Mouse (Mus musculus) retina, embryonic 14.5 days (tissue): ENCODE measurements around the gene Zfand2a.
A peak's percentile ranks its signal among the peaks of the same experiment; 100 is the strongest.

ENCODE experiments used
- DNase-seq: peaks from one replicate; pipeline ENCODE4 v3.0.0-alpha.2; 2015; ENCODE audit warnings: low spot score

The Zfand2a gene

DNA sequence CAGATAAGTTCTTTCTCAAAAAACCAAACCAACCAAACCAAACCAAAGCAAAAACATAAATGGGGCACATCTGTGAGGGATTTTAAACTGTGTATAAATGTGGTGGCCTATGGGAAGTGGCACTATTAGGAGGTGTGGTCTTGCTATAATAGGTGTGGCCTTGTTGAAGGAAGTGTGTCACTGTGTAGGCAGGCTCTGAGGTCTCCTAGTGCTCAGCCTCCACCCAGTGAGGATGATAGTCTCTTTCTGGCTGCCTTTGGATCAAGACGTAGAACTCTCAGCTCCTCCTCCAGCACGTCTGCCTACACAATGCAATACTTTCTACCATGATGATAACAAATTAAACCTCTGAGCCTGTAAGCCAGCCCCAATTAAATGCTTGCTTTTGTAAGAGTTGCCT, 18.0 kb downstream of the Zfand2a start:
- DNase-seq: no peak

DNA sequence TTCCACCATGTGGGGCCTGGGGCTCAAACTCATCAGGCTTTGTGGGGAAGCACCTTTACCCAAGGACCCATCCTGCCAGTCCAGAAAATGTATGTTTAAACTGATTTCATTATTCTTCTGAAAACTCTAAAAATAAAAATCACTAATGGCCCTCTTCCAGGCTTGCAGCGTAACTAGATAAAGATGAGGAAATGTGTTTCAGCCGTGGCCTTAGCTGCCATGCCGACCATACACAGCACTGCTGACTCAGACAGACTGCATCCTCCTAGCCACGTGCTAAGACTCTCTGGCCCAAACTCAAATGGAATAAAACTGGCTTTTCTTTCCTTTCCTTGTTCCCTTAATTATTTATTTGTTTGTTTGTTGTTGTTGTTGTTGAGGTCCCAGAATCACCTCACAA, 19.5 kb downstream of the Zfand2a start:
- DNase-seq: no peak

DNA sequence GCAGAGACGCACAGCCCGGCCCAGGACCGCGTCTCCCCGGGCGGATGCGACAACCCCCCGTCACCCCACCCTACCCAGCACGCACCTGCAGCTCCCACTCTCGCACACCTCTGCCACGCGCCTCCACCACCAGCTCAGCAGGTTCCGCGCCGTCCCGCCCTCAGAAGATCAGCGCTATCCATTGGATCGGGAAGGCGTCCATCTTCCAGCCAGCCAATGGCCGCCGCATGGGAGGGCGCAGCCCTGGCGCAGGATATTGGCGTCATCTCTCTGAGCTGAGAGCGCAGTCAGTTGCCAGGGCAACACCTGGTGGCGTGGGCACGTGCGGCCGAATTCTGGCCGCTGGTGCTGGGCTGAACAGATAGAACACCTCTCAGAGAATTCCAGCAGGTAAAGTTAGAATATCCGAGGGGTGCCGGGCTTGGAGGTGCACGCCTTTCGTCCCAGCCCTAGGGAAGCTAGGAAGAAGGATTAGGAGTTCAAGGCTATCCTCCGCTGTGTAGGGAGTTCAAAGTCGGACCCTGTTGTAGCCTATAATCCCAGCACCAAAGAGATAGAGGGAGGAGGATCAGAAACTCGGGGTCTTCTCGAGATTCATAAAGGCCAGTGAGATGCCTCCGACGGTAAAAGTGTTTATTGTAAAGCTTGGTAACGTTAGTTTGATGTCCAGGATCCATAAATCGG, 23.8 kb downstream of the Zfand2a start, which contains the start of gene 3110082I17Rik:
Gene 3110082I17Rik (minus strand): TSS at position 144 of the 684 bp plus-strand sequence.
- DNase-seq: peak; percentile 99

DNA sequence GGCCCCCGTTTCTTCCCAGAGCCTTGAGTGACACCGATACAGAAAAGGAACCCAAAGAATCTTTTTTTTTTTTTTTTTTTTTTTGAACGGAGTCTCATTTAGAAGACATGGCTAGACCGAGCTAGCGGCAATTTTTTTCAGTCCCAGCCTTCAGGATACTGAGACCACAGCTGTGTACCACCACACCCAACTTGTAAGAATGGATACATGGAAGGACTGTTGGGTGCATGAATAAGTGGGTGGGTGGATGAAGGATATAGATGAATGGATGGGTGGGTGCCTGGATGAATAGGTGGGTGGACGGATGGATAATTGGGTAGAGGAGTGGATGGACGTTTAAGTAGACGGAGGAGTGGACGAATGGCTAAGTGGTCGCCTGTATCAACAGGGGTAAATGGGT, 24.4 kb downstream of the Zfand2a start:
- peak; percentile 5 for DNase-seq

DNA sequence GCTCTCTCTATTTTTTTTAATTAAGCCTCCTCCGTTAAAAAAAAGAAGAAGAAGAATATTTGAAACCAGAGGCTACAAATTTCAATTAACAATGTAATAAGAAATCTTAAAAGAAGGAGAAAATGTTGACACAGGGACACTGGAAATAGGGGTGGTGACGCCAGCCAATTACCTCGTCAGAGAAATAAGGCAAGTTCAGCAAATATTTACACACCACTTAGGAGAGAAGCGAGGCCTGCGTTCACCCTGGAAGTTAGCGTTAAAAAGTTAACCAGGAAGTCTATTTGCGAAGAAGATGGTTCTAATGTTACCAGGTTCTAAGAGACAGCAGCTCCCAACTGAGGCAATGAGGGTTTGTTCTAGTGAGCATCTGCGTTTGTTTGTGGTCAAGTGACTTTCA, 27.1 kb downstream of the Zfand2a start:
- no peak for DNase-seq

DNA sequence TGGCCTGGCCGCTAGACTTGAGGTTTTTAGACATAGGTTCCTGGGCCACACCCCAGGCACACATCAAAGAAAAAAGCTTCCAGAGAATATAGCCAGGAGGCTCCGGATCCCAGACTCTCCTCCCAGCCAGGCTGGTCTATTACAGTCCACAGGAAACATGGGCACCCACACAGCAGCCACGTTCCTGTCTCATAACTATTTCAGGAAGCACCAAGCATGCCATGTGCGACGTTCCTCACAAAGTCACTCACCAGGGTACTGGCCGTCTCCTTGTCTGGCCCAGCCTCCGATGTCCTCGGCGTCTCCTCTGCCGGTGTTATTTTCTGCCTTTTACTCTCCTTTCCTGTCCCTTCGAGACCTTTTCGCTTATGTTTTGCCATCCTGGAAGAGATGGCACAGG, 29.2 kb downstream of the Zfand2a start:
- no peak for DNase-seq

DNA sequence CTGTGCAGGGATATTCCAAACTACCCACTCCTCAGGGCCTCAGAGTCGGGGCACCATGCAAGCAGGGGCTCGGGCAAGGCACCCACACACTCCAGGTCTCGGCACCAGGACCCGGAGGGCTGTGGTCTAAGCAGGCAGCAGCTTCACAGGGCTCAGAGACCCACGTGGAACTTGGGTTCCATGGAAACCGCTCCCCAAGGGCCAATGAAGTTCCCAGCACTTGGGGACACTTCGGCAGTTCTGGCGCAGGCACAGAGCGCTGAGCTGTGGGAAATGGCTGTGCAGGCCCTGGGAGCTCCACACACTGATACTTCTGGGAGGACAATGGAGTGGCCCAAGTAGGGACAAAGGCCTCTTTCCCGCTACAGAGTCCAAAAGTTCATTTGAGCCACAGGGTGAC, 31.3 kb downstream of the Zfand2a start:
- no peak for DNase-seq

DNA sequence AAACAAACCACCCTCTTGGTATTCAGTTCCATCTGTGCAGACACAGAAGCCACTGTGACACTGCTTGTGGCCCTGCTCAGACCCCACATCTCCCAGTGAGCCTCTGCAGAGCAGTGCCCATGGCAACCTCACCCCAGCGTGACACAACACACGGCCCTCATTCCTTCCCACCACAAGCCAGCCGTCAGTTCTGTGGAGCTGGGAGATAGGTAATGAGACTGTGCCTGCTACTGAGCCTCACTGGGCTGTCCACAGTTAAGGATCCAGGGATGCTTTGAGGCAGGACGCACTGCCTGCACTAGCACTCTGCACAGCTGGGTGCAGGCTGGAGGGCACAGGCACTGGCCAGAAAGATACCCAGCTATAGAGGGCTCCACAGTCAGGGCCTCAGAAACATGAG, 34.4 kb downstream of the Zfand2a start:
- peak; percentile 15 for DNase-seq

DNA sequence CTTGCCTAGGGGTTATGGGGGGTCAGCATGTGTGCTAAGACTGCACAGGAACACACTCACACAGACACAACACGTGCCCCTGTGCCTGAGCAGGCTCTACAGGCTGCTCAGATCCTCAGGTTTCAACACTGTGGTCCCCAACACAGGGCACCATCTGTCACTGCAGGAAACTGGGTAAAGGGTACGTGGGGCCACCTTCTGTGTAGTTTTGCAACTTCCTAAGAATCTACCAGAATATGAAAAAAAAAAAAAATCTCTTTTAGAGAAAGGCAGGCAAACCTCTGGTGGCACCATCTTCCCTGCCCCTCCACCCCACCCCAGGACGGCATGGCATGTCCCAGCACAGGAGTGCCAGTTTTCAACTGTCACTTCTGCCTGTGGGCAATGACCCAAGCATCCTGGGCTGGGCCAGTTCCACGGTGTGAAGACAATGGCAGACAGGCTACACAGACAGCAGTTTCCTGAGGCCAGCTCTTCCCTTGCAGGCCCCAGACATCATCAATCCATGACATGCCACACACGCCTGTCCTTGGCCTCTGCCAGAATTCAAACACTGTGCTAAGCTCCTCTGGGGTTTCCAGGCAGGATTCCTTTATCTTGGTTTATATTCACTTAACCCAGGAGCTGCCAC, 35.1 kb downstream of the Zfand2a start:
- no peak for DNase-seq

DNA sequence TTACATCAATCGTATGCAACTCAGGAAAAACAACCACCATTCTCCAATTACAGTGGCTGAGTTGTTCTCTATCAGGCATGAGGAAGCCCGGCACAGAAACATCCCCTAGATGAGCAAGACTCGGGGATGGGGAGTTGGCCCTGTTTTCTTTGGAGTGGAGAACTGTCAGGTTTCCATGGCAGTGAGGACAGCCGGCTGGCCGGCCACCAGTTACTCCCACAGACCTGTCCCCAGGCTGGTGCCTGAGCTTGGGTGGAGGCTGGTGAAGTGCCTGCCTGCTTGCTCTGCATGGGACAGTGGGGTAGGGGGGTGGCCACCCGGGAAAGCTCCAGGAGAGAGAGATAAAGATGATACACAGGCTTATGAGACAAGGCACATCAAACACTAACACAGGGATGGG, 36.3 kb downstream of the Zfand2a start:
- no peak for DNase-seq

DNA sequence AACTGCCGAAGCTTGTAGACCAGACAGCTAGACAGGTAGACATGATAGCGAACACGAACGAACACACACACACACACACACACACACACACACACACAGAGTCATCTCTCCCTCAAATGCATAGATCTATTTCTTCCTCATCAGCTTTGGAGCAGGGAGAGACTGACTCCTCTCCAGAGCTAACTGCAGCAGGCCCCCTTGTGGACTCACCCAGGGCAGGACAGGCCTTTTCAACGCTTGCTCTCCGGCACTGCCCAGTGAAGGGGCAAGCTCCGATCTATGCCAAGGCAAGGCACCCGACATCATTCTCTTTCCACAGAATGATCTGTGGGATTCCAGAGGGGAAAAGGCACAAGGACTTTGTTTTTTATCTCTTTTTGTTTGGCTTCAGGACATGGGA, 39.1 kb downstream of the Zfand2a start:
- no peak for DNase-seq

DNA sequence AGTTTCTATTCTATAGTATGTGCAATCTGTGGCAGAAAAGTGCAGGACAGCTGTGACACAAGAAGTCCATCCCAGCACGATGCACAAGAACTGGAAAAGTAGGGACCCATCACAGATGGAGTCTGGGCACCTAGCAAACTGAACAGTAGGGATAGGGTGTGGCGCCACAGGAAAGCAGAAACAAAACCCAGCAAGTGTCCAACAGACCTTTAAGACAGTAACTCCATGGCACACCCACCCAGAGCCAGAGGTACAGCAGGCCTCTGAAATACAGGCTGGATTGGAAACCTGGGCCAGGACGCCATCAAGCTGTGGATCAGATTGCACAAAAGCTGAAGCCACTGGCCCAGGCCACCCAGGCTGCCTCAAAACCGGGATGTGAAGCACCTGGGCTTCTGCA, 41.4 kb downstream of the Zfand2a start:
- no peak for DNase-seq

DNA sequence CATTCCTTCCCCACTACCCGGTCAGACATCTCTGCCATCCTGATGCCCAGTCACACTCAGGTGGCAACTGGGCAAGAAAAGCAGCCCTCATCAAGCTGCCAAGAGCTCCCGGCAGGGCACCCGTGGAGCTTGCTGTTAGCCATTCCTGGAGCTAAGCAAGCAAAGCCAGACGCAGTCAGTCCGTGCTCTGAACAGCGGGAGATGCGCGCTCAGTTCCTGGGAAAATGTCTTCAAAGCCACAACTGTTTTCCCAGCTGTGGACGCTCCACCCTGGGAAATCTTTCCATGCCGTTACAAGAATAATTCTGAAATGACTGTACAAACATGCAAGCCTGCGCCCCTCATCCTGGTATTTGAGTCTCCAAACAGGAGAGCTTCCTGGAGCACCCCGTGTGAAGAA, 41.9 kb downstream of the Zfand2a start:
- DNase-seq: no peak

DNA sequence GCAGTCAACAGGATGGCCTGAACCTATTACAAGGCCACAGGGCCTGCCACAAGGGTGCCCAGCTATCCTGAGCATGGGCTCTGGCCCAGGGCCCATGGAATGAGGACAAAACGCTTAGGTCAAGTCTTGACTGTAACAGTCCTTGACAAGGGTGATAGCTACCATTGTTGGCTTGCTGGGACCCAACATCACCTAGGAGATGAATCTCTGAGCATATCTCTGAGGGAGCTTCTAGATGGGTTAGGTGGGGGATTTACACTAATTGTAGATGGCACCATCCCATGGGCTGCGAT, 42.7 kb downstream of the Zfand2a start:
- DNase-seq: no peak

DNA sequence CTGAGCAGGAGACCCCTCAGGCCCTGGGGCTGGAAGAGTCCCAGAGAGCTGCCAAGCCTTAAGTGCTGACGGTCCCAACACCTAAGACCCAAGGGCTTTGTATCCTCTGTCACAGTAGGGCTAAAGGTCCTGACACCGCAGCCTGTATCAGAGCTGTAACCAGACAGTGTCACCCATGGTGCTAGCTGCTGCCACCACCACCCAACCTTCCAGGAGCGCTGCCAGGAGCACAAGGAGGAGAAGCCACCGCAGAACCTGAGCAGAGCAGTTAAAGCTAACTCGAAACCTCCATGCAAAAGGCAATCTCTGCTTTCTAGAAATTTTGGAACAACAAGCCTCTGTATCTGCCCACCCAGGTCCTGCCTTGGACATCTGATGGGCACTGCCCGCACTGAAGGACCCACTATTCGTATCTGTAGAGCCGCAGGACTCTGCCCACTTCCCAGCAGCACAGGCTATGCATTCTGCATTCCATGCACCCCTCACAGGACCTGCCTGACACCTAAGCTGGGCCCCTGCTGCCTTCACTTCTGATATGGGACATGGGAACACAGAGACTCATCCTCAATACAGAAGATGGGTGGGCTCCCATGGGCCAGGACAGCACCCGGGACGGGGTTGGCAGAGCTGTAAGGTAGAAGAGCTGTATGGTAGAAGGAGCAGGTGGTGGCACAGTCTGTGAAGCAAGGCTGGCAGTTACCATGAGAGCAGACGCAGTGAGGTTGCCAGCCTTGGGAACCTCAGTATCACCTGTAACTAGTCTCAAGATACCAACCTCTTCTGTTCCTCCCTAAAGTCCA, 43.2 kb downstream of the Zfand2a start:
- no peak for DNase-seq

DNA sequence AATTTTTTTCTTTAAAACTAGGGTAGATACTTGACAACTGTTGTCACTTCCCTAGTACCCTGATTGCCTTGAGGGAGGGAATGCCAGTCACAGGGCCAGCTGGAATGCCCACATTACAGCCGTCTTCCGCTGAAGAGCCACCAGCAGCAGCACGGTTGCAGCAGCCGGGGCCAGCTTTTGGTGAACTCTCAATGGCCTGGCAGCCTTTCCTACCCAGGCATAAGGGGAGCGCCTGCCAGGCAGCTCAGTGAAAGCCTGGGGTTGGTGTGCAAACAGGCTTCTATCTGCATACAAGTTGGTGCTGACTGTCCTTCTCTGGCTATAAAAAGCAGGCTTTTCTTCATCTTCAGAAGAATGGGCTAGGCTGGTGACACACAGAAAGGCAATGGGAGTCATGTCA, 43.9 kb downstream of the Zfand2a start:
- DNase-seq: no peak

DNA sequence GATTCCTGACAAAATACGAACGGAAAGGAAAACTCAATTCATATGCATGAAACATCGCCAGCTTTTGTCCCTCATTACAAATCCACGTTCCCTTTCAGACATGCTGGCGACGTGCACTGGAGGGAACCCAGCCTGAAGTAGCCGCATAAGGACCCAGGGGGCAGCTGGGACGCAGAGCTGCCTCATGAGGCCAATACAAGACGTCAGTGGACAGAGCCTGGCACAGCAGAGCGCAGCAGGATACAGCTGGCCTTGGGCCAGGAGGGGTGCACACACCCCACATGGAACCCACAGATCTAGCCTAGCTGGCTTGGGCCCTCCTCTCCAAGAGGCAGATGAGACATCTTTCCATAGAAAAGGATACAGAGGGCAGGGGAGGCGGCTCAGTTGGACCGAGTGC, 45.9 kb downstream of the Zfand2a start:
- DNase-seq: no peak

DNA sequence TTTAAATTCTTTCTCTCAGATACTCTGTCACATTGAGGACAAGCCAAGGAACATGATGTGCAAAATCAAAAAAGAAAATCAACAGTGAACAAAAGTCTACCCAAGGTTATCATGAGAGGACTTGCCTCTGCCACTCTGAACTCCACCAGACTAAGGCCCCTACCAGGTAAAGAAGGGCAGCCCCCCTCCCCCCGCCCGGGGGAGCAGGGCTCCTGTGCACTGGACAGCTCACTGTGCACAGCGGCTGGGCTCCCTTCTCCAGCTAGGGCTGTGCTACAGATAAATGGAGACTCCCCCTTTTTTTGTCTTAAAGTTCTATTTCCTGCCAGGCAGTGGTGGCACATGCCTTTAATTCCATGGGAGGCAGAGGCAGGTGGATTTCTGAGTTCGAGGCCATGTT, 46.6 kb downstream of the Zfand2a start:
- DNase-seq: no peak

DNA sequence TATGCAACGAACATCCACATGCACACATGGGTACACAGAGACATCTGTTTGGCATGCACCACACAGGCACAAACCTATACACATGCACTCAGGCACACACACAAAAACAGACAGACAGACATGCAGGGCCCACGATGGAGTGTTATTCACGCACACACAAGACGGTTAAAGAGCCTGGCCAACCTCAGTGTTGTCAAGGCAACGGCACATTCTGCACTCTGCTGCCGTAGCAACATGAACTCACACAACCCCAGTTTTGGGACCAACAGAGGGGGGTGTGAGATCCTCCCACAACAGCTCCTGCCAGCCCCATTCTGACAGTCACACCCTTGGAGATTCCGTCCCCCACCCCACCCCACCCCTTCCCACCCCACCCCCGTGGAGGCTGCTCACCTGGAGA, 49.4 kb downstream of the Zfand2a start:
- no peak for DNase-seq

DNA sequence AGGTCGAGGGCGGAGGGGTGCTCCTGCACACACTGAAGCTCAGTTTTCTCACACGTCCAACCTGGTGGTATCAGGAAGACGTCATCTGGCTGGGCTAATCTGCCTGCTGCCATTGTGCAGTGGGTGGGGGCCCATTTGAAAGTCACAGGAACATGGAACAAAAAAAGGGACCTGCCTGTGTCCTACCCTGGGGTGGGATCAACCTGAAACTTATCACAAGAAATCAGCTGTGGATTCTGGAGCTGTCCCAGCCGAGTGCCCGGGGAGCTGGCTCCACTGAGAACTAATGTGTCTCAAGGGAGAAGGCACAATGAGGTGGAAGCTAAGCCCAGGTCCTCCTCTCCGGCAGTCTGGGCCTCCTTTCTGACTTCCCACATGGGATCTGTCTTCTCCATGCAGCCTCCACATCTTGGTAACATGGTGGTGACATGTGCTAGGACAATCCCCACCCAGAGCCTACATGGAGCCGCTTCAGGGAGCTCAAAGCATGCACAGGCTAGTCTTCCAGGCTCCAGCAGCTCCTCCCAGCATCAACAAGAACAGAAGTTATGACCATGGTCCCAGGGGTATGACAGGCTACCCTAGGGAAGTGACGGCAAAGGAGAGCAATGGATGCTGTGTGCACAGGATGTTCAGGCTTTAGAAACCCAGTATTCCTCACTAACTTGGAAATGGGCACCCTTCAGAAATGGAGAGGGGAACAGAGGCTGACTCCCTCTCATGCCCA, 50.3 kb downstream of the Zfand2a start:
- DNase-seq: no peak

DNA sequence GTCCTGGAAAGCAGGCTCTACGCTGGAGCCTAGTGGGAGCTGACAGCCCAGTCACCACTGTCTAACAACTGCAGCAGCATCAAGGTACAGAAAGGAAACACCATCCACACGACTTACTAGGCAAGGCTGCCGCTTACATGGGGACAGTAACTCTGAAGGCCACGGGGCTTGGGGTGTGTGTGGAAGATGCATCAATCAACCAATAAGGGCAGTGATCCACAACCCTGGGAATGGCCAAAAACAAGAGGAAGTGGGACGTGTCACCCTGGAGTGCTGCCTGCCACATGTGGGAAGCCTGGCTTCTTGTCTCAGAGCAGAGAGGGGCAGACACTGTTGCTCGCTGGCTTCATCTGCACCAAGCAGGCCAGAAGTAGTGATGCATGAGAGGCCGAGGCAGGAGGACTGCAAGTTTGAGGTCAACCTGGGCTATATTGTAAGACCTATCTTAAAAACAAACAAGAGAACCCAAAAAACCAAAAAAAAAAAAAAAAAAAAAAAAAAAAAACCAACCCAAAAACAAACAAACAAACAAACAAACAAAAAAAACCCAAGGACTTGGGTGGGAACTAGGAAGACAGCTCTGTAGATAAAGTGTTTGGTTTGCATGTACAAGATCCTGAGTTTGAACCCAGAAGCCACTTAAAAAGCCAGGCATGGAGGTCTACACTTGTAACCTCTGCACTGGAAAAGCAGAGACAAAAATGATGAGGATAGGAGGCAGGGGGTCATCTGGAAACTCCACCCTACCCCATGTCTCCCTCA, 51.4 kb downstream of the Zfand2a start:
- no peak for DNase-seq

DNA sequence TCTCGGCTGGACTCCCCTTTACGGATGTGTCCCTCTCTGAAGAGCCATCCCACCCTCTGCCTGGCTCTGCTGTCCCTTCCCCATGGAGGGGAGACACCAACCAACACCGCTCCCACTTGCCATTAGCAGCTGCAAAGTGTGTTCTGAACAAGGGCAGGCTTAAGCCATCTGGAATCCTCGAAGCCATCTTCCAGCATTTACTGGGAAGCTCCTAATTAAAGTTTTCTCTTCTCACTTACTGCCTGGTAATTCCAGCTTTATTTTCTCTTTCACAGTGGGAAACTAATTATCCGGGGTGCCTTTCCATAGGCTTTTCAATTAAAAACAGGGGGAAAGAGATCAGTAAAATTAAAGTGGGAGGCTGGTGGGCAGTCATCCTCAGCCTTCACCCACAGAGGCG, 52.0 kb downstream of the Zfand2a start:
- DNase-seq: no peak
